Mouse (Mus musculus) G1E (cell line): ENCODE data around the gene C2cd4c. TPM values are rescaled to one million over a fixed set of nuclear protein-coding genes. Genes with fewer than 3 reads are reported as not detected.

ENCODE experiments used
- ATAC-seq: 2 replicates; pipeline ENCODE4 v1.8.0; 2016; ENCODE audit warnings: mild to moderate bottlenecking; ENCODE audit not compliant: insufficient number of reproducible peaks, poor library complexity, low FRiP score, severe bottlenecking; ENCODE audit errors: extremely low read depth
- DNase-seq: peaks from one replicate; pipeline ENCODE4 v3.0.0; 2012; ENCODE audit warnings: low spot score
- H3K27me3 ChIP-seq: 2 replicates; pipeline ENCODE4 v1.6.1; 2012; ENCODE audit warnings: mild to moderate bottlenecking, low read length, inconsistent platforms; ENCODE audit not compliant: insufficient read depth
- H3K36me3 ChIP-seq: replicated peaks from 2 replicates; pipeline ENCODE3; 2012; ENCODE audit warnings: mild to moderate bottlenecking, inconsistent platforms
- H3K4me1 ChIP-seq: 2 replicates; pipeline ENCODE4 v1.6.1; 2012; ENCODE audit warnings: low read depth, low read length, inconsistent platforms, mixed read lengths; ENCODE audit not compliant: insufficient read depth
- H3K4me3 ChIP-seq: 2 replicates; pipeline ENCODE4 v1.5.1; 2012; ENCODE audit warnings: low read depth, mild to moderate bottlenecking, inconsistent platforms, low read length, moderate library complexity, mixed read lengths
- H3K9me3 ChIP-seq: replicated peaks from 2 replicates; pipeline ENCODE4 v1.6.1; 2012; ENCODE audit warnings: inconsistent platforms
- CTCF ChIP-seq: IDR thresholded peaks from 2 replicates; pipeline ENCODE4 v1.5.1; 2012; ENCODE audit warnings: low read depth, low read length, inconsistent platforms, mixed read lengths
- GATA1 ChIP-seq: IDR thresholded peaks from 2 replicates; pipeline ENCODE4 v1.6.1; 2012; ENCODE audit warnings: borderline replicate concordance, low read length, inconsistent platforms, mixed read lengths
- GATA2 ChIP-seq: IDR thresholded peaks from 2 replicates; pipeline ENCODE4 v1.6.1; 2012; ENCODE audit warnings: low read depth, low read length, inconsistent platforms, borderline replicate concordance
- POLR2AphosphoS5 ChIP-seq: IDR thresholded peaks from 2 replicates; pipeline ENCODE4 v1.6.1; 2012; ENCODE audit warnings: low read depth, low read length, inconsistent platforms; ENCODE audit not compliant: insufficient replicate concordance
- TAL1 ChIP-seq: conservative IDR thresholded peaks from 2 replicates; pipeline ENCODE4 v1.6.1; 2012; ENCODE audit warnings: low read depth, low read length, inconsistent platforms, mixed read lengths
- polyA plus RNA-seq: library from polyadenylated mRNA; stranded (reverse); fragments of >175 nt; gene quantifications from 2 replicates; pipeline ENCODE4 v1.2.3, GENCODE M21; 2012
- total RNA-seq, 2 experiments: library from RNA; stranded (forward) in 1 of 2; stranded (reverse) in 1 of 2; fragments of 200-1000 nt in 1 of 2; fragments of >200 nt in 1 of 2; fragmentation: Nextera tagmentation in 1 of 2; gene quantifications; 2 replicates each; pipeline ENCODE4 v1.2.3; 2014 to 2017

Gene C2cd4c
- total and polyA plus RNA-seq, 3 experiments = not detected

DNA sequence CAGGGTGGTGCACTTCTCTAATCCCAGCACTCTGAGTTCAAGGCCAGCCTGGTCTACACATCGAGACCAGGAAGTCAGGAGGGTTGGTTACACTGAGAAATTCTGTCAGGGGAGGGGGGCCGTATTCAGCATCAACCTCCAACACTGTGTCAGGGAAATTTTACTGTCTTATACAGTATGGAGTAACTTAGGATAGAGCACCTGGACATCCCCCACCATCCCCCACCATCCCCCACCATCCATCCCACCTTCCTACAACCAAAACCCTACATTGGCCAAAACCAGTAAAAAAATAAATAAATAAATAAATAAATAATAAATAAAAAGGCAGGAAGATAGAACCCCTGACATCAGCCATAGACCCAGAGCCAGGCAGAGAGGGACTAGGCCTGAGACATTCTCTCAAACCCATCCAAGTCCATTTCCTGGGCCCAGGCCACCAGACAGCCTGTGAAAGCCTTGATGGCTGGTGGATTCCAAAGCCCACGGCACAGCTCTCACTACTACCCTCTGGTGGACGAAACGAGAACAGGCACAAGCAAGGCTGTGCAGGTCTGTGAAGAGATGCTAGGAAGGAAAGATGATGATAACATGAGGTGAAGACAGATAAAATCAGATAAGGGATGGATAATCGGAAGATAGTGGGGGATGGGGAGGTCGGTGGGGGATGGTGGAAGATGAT is 35.4 kb upstream of the C2cd4c start:
- H3K4me1 ChIP-seq = no peaks in the 10 kb centered on the region
- no peaks in the 10 kb centered on the region for H3K9me3 ChIP-seq
- DNase-seq (peak; percentile 73), ATAC-seq (peak; percentile 34; the same call in 1 of the 2 replicates)
- H3K36me3 ChIP-seq = no peaks in the 10 kb centered on the region
- no peak overlapping the region for H3K4me3 ChIP-seq
- peaks cover 28% of the 10 kb centered on the region for H3K27me3 ChIP-seq
- no peak for TF ChIP-seq POLR2AphosphoS5
- TF ChIP-seq GATA2 = no peak
- TF ChIP-seq GATA1 = no peak
- TF ChIP-seq CTCF = peak; percentile 87
- no peak for TF ChIP-seq TAL1

DNA sequence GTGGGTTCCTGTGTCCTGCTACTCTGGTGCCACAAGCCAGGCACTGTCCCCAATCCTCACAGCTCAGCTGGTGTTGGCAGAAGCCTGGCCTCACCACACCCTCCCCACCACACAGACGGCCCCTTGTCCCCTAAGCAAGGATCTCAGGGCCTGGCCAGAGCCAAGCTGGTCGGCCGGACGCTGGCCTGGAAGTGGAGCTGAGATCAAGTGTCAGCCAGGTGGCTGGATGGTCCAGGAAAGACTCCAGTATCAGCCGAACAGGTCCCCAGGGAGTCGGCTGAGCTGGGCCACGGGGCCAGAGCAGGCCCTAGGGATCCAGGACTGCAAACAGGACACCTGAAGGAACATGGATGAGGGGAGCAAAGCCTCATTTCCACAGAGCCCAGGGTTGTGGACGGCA is 31.9 kb upstream of the C2cd4c start, which contains the start of gene Odf3l2:
Gene Odf3l2 (minus strand): TSS at position 28 of the 400 bp plus-strand sequence.
- Histone ChIP-seq H3K4me3 (no peak within 1 kb of the TSS), H3K36me3 (no peaks in the 10 kb centered on the region), H3K9me3 (no peaks in the 10 kb centered on the region), H3K27me3 (peaks cover 14% of the 10 kb centered on the region; the same call in 1 of the 2 replicates), H3K4me1 (no peaks in the 10 kb centered on the region)
- ATAC-seq (no peak), DNase-seq (no peak)
- TF ChIP-seq TAL1 (no peak), POLR2AphosphoS5 (no peak), CTCF (no peak), GATA2 (no peak), GATA1 (no peak)

DNA sequence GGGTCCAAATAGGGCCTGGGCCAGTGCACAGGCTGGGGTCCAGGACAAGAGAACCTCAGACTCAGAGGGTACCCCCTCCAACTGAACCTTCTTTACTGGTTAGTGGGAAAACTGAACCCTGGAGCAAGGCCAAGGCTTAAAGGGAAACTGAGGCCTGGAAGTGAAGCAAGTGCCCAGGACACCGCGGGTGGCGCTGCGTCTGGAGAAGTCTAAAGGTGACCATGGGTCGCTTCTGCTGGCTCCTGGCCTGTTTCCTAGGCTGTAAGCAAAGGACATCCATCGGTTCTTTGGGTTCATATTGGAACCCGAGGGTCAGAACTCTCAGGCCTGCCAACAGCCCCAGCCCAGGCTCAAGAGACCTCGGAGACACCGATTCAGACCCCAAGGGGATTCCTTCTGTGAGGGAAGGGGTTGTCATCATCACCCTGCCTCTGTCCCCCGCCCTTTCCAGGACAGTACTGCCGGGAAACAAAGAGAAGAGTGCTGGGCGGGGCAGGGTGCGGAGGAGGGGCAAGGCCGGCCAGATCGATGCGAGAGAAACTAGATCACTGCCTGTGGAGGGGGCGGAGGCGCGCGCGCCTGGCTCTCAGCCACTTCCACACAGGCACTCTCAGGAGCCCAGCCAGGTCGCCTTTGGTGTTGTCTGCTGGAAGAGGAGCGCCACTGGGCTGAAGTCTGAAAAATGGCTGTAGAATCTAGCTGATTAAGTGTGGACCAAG is 24.8 kb upstream of the C2cd4c start:
- DNase-seq = no peak
- Histone ChIP-seq H3K27me3 (no peaks in the 10 kb centered on the region; the same call in 1 of the 2 replicates), H3K4me1 (no peaks in the 10 kb centered on the region), H3K9me3 (peaks cover 6% of the 10 kb centered on the region), H3K4me3 (no peak overlapping the region), H3K36me3 (no peaks in the 10 kb centered on the region)
- no peak for ATAC-seq
- TF ChIP-seq GATA1 = no peak
- no peak for TF ChIP-seq POLR2AphosphoS5
- TF ChIP-seq CTCF = no peak
- no peak for TF ChIP-seq GATA2

DNA sequence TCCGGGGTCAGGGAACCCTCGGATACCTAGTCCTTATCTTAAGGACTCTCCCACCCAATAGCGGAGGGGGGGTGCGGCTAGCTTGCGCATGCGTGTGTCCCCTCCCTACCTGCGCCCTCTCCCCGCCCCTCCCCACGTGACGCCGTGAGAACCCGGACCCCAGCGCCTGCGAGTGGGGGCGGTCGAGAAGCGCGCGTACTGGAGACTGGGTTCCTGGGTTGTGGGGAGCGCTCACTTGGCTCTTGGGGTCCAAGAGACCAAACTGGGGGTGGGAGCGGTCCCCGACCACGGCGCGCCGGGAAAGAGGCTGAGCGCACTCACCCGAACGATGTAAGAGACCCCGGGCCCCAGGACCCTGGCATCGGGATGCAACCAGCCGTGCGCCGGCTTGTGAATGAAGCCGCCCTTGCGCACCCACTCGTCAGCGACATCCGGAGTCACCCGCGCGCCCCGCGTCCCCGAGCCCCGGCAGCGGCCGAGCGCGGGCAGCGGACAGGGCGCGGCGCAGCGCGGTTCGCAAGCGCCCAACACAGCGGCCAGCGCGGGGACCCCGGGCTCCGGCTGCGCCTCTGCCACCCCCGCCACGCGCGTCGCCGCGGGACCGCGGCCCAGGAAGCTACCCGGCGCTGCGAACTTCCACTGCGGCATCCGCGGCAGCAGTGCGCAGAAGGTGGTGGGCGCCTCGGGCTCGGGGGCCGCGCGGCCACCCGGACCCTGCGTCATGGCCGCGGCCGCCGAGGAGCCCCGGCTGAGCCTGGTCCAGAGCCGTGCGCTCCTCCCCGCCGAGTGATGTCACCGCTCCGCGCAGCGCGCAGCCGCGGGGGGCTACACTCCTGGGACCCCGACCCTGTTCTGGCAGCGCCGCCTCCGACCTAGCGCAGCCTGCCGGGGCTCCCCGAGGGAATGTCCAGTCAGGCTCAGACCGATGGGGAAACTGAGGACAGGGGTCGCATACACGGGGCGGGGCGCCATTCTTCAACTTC is 23.6 kb upstream of the C2cd4c start, which contains the start of gene Shc2:
Gene Shc2 (minus strand): TSS at position 791 of the 983 bp plus-strand sequence.
- Histone ChIP-seq H3K27me3 (no peaks in the 10 kb centered on the region), H3K4me1 (no peaks in the 10 kb centered on the region), H3K9me3 (peaks cover 6% of the 10 kb centered on the region), H3K4me3 (no peak within 1 kb of the TSS; the same call in 1 of the 2 replicates), H3K36me3 (no peaks in the 10 kb centered on the region)
- DNase-seq (no peak), ATAC-seq (no peak)
- TF ChIP-seq POLR2AphosphoS5 (no peak), CTCF (no peak), GATA1 (no peak), GATA2 (no peak), TAL1 (no peak)

DNA sequence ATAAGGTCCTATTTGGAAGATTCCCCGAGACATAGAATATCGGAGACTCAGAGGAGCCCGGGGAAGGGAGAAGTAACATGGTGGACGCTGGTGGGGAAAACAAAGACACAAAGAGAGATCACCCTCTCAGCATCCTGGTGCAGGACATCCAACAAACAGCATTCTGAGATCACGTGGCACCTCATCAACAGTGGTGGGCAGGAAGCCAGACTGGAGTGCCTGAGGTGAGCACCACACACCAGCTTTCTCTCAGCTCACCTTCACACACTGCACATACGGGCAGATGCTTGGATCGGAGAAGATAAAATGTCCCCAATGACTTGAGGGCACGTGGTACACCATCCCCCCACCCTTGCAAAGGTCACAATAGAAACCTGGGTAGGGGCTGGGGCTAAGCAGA is 22.5 kb upstream of the C2cd4c start:
- TF ChIP-seq GATA1 (no peak), CTCF (no peak), GATA2 (no peak), TAL1 (no peak), POLR2AphosphoS5 (no peak)
- Histone ChIP-seq H3K27me3 (peaks cover 2% of the 10 kb centered on the region; the same call in 1 of the 2 replicates), H3K4me1 (no peaks in the 10 kb centered on the region), H3K9me3 (peaks cover 6% of the 10 kb centered on the region), H3K4me3 (no peak overlapping the region), H3K36me3 (no peaks in the 10 kb centered on the region)
- ATAC-seq (no peak), DNase-seq (no peak)
